Mouse (Mus musculus) cerebellum, adult 18-20 months (tissue): Measurements from ENCODE around the gene Rnf169.

Experiments used
- DNase-seq, 2 experiments: peaks; one replicate each; pipeline ENCODE4 v3.0.0; 2021

The Rnf169 gene

DNA sequence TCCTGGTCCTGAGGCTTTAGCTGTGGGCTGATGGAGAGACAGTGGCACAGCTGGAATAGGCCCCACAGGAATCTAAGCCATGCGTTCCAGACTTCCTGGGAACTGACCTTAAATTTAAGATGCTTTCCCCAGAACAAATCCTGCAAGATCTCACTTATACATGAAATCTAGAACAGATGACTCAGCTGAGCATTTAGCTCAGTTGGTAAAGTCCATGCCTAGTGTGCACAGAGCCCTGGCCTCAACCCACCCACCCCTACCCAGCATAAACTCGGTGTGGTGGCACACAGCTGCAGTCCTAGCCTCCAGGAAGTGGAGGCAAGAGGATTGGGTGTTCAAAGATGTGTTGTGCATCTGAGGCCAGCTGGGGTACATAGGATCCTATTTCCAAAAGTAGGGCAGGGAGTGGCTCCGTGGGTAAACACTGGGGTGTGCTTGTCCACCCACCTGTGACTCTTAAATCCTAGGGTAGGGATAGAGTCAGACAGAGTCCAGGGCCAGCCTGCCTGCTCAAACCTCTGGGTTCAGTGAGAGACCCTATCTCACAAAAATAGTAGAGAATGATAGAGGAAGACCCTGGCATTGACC, 90.0 kb downstream of the Rnf169 start:
- no peak for DNase-seq

DNA sequence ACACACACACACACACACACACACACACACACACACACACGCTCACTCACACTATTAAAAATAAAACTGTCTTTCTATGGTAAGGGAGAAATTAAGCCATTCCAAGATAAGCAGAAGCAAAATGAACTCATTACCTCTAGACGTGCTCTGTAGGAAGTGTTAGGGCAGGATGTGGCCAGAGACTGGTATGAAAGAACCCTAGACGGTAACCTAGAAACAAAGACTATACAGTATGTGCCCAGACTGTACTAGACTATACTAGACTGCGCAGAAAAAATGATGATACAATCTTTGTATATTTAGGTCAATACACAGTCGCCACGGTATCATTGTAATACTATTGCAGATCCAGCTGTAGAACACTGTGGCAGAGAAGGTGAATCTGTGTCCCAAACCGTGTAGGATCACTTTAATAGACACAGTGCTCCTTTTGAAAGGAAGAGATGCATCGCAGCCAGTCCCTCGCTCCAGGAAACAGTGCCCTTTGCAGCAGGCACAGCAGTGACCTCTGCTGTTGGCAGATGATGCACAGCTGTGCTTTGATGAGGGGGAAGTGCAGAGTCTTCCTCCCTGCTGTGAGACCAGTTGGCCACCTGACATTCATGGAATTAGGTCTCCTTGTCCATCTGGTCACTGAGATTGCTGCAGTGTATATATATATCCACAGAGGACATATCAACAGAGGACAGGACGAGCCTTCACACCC, 90.9 kb downstream of the Rnf169 start:
- DNase-seq, result peak; percentile 8 to 9

DNA sequence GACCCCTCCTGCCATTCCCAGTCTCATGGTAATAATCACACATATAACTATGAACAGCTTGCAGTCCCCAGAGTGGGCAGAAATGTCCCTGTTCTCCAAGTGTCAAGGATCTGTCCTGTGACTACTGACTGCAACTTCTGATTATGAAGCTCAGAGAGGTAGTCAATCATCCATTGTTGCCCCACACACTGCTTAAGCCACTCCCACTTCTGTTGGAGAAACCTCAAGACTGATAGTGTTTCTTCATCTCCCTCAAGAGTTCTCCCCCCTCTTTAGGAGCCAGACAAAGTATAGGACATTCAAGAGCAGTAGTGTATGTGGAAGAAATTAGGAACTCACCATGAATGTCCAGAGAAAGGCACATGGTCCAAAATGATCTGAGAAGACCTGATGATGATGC, 92.5 kb downstream of the Rnf169 start:
- DNase-seq, result no peak

DNA sequence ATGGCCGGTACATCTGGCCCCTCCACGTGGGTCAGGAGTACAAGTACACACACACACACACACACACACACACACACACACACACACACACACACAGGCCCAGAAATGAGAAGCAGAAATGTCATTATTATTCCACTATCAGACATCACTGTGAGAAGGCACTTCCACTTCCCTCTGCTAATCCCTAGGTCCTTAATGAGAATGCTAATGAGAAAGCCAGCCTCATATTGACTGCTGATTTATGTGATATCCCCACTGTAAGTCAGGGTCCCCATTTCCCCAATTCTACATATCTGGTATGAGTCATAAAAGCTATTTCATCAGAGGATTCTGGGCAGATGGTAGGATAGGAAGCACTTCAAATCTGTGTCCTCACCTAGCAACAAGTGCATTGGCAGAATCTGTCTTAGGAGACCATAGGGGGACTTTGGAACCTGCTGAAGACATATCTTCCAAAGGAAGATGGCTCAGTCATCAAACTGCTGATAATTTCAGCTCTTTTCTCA, 93.0 kb downstream of the Rnf169 start:
- DNase-seq, result no peak

DNA sequence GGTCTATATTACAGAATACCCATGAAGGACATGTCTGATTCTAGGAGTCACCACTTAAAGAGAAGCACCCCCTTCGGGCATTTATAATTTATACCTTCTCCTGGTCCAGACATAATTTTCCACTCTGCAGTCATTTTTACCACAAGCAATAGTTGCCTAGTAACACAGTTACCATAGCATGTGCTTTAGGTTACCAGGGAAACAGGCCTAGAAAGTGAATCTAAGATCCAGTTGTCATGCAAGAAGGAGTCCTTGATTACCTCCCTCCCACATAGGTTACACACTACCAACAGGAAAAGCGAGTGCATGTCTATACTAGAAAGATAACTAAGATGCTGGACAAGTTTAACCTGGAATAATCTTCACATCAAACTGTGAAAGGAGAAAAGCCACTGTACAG, 102.0 kb downstream of the Rnf169 start:
- DNase-seq, result no peak

DNA sequence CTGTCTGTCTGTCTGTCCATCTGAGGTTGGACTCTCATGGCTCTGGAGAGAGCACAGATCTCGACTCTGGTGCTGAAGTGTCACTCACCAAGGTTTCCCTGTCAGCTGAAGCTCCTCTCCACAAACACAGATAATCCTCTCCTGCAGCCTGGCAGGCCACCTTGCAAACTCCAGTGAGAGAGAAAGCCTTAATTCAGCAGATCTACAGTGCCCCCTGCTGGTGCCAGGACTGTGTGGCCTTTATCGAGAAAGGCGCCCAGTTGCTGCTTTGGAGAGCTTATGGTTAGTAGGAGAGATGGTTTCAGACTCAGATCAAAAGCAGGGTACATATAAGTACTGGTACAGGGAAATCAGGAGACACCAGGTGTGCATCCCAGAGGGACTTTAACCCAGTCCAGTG, 103.9 kb downstream of the Rnf169 start:
- peak; percentile 66 to 75 for DNase-seq

DNA sequence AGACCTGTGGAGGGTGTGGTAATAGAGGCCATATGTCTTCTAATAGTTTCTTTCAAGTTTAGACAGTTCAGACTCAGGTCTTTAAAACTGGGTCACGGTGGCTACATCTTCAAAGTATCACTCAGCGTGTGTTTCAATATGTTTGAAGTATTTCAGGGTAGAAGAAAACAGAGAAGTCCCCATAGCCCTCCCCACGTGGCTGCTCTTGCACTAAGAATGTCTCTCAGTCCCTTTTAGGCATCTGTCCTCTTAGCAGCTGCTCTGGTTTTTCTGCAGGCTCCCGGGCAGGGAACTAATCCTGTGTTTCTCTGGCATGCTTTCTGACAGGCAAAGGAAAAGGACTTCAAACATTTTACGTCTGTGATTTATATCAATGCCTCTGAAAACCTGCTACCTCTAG, 104.4 kb downstream of the Rnf169 start:
- DNase-seq, result no peak

DNA sequence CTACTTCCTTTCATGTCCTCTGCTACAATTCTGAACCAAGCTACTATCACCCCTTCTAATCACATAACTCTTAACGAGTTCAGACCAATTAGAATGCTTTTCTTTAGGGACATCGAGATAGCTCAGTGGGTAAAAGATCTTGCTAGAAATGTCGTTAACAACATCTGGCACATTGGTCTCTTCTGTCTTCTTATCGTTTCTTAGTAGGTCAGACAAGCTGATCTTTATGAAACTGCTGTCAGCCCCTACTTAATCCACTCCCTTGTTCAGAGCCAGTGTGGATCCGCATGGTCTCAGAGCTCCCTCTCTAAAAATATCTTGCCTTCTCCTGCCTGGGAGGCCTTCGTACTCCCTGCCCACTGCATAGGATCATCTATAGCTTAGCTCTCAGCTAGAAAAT, 106.3 kb downstream of the Rnf169 start:
- no peak for DNase-seq
